Mouse (Mus musculus) intestine, postnatal 0 days (tissue): ENCODE data around the gene Bloc1s4. TPM values are rescaled to one million over a fixed set of nuclear protein-coding genes. Genes with fewer than 3 reads are reported as not detected.

Experiments
- ATAC-seq: fragments of 200-750 bp; cut with Nextera tagmentation; 2 replicates; pipeline ENCODE4 v1.8.0; 2017; ENCODE audit warnings: mild to moderate bottlenecking, moderate TSS enrichment, moderate library complexity
- H3K27ac ChIP-seq: fragments of 300-500 bp; sonication (generic); 2 replicates; pipeline ENCODE4 v1.5.1; 2014; ENCODE audit warnings: mild to moderate bottlenecking, low read depth, low read length, moderate library complexity
- H3K27me3 ChIP-seq: fragments of 300-500 bp; sonication (generic); replicated peaks from 2 replicates; pipeline ENCODE4 v1.6.1; 2014; ENCODE audit warnings: low read length, mixed read lengths; ENCODE audit not compliant: control insufficient read depth, insufficient read depth
- H3K36me3 ChIP-seq: fragments of 300-500 bp; sonication (generic); 2 replicates; pipeline ENCODE4 v1.6.1; 2014; ENCODE audit warnings: mild to moderate bottlenecking, moderate library complexity; ENCODE audit not compliant: control insufficient read depth, insufficient read depth
- H3K4me1 ChIP-seq: fragments of 300-500 bp; sonication (generic); replicated peaks from 2 replicates; pipeline ENCODE4 v1.6.1; 2014; ENCODE audit warnings: antibody characterized with exemption, low read length, mixed read lengths; ENCODE audit not compliant: control insufficient read depth, insufficient read depth
- H3K4me2 ChIP-seq: fragments of 300-500 bp; sonication (generic); replicated peaks from 2 replicates; pipeline ENCODE4 v1.6.1; 2014; ENCODE audit warnings: low read depth, mild to moderate bottlenecking, moderate library complexity
- H3K4me3 ChIP-seq: fragments of 300-500 bp; sonication (generic); 2 replicates; pipeline ENCODE4 v1.5.1; 2014; ENCODE audit warnings: low read depth, low read length
- H3K9ac ChIP-seq: fragments of 300-500 bp; sonication (generic); 2 replicates; pipeline ENCODE4 v1.6.1; 2014; ENCODE audit warnings: mild to moderate bottlenecking, low read depth, low read length
- H3K9me3 ChIP-seq: fragments of 300-500 bp; sonication (generic); 2 replicates; pipeline ENCODE4 v1.6.1; 2016; ENCODE audit warnings: mixed run types; ENCODE audit not compliant: control insufficient read depth
- CTCF ChIP-seq: sonication (generic); IDR thresholded peaks from 2 replicates; pipeline ENCODE4 v1.5.1; 2016; ENCODE audit warnings: low read depth, mild to moderate bottlenecking, control low read depth, antibody characterized with exemption, moderate library complexity
- WGBS: fragments of 180-500 bp; shearing (Covaris S2); extraction: QIAGEN DNeasy Blood & Tissue Kit; methylation state at CpG from one replicate; pipeline ENCODE4 v1.1.7; 2014; 5-methylcytosine and 5-hydroxymethylcytosine counted together
- polyA plus RNA-seq: library from polyadenylated mRNA; unstranded; fragments of >200 nt; fragmentation: Nextera tagmentation; extraction: Ambion mirVana; gene quantifications from 2 replicates; pipeline ENCODE4 v1.2.1, GENCODE M21; 2015

The Bloc1s4 gene
- polyA plus RNA-seq, 1 experiment from 2014 or later, result 22.5 TPM

- no peak overlapping the region for H3K4me2 ChIP-seq
- no peaks in the 10 kb centered on the region for H3K4me1 ChIP-seq
- no peaks in the 10 kb centered on the region for H3K27me3 ChIP-seq
- no peak overlapping the region for H3K4me3 ChIP-seq
- no peaks in the 10 kb centered on the region; the same call in 1 of the 2 replicates for H3K9me3 ChIP-seq
- no peak overlapping the region for H3K27ac ChIP-seq
- ATAC-seq, result no peak
- no peaks in the 10 kb centered on the region for H3K36me3 ChIP-seq
- no peak for TF ChIP-seq CTCF
- H3K9ac ChIP-seq, result no peak overlapping the region
- WGBS, result 90% methylated on average over 2 of the region's 2 CpGs
Observed at GRCm38 (mm10) chr5:36779512-36779911, 31.1 kb upstream of the Bloc1s4 start.

- Histone ChIP-seq H3K4me1 (no peaks in the 10 kb centered on the region), H3K27me3 (no peaks in the 10 kb centered on the region), H3K36me3 (no peaks in the 10 kb centered on the region), H3K9me3 (no peaks in the 10 kb centered on the region; the same call in 1 of the 2 replicates), H3K4me3 (no peak overlapping the region), H3K4me2 (no peak overlapping the region), H3K27ac (no peak overlapping the region), H3K9ac (no peak overlapping the region)
- no peak for ATAC-seq
- WGBS, result 82% methylated on average over 1 of the region's 2 CpGs
- TF ChIP-seq CTCF, result no peak
Observed at GRCm38 (mm10) chr5:36778901-36779300, 30.5 kb upstream of the Bloc1s4 start.

GRCm38 (mm10) chr5:36777186-36777585, 28.7 kb upstream of the Bloc1s4 start:
- no peak overlapping the region for H3K27ac ChIP-seq
- H3K36me3 ChIP-seq, result no peaks in the 10 kb centered on the region
- no peak for ATAC-seq
- H3K27me3 ChIP-seq, result no peaks in the 10 kb centered on the region
- no peak for TF ChIP-seq CTCF
- H3K4me2 ChIP-seq, result no peak overlapping the region
- H3K9ac ChIP-seq, result no peak overlapping the region
- 0 out of 2 replicates have a peak, but pooled peaks cover 2% of the 10 kb centered on the region for H3K4me1 ChIP-seq
- no peaks in the 10 kb centered on the region; the same call in 1 of the 2 replicates for H3K9me3 ChIP-seq
- H3K4me3 ChIP-seq, result no peak overlapping the region
- WGBS, result 17% methylated on average over 2 of the region's 2 CpGs

- Histone ChIP-seq H3K9ac (no peak overlapping the region), H3K36me3 (no peaks in the 10 kb centered on the region), H3K27me3 (no peaks in the 10 kb centered on the region), H3K9me3 (no peaks in the 10 kb centered on the region; the same call in 1 of the 2 replicates), H3K4me2 (no peak overlapping the region), H3K4me3 (no peak overlapping the region), H3K4me1 (0 out of 2 replicates have a peak, but pooled peaks cover 2% of the 10 kb centered on the region), H3K27ac (no peak overlapping the region)
- ATAC-seq, result no peak
- 44% methylated on average over 9 of the region's 9 CpGs for WGBS
- no peak for TF ChIP-seq CTCF
Observed at GRCm38 (mm10) chr5:36776021-36776575, 27.6 kb upstream of the Bloc1s4 start.

- Histone ChIP-seq H3K4me2 (no peak overlapping the region), H3K4me3 (no peak overlapping the region), H3K4me1 (0 out of 2 replicates have a peak, but pooled peaks cover 2% of the 10 kb centered on the region), H3K27ac (no peak overlapping the region), H3K36me3 (no peaks in the 10 kb centered on the region), H3K27me3 (no peaks in the 10 kb centered on the region), H3K9ac (no peak overlapping the region), H3K9me3 (no peaks in the 10 kb centered on the region; the same call in 1 of the 2 replicates)
- no peak for ATAC-seq
- no peak for TF ChIP-seq CTCF
- 85% methylated on average over 2 of the region's 2 CpGs for WGBS
Observed at GRCm38 (mm10) chr5:36775317-36775716, 26.9 kb upstream of the Bloc1s4 start.

GRCm38 (mm10) chr5:36772586-36772985, 24.1 kb upstream of the Bloc1s4 start:
- Histone ChIP-seq H3K4me2 (no peak overlapping the region), H3K36me3 (no peaks in the 10 kb centered on the region), H3K27me3 (no peaks in the 10 kb centered on the region), H3K4me3 (no peak overlapping the region), H3K9ac (no peak overlapping the region), H3K4me1 (0 out of 2 replicates have a peak, but pooled peaks cover 2% of the 10 kb centered on the region), H3K27ac (no peak overlapping the region), H3K9me3 (no peaks in the 10 kb centered on the region)
- WGBS, result 83% methylated on average over 5 of the region's 5 CpGs
- no peak for TF ChIP-seq CTCF
- no peak for ATAC-seq

GRCm38 (mm10) chr5:36769603-36770002, 21.2 kb upstream of the Bloc1s4 start:
- H3K4me3 ChIP-seq, result no peak overlapping the region

More at GRCm38 (mm10) chr5:36769603-36770002, 21.2 kb upstream of the Bloc1s4 start:
- Histone ChIP-seq H3K9me3 (no peaks in the 10 kb centered on the region), H3K27ac (no peak overlapping the region), H3K4me1 (0 out of 2 replicates have a peak, but pooled peaks cover 2% of the 10 kb centered on the region), H3K9ac (no peak overlapping the region), H3K4me2 (no peak overlapping the region), H3K27me3 (no peaks in the 10 kb centered on the region), H3K36me3 (no peaks in the 10 kb centered on the region)
- TF ChIP-seq CTCF, result no peak
- 64% methylated on average over 3 of the region's 3 CpGs for WGBS
- no peak for ATAC-seq
